Mouse (Mus musculus): ENCODE measurements around the gene Ifitm10.

Gene Ifitm10

GRCm38 (mm10) chr7:142391108-142391507 is 17.6 kb upstream of the Ifitm10 start:
- no peak for DNase-seq (ENCODE audit: low spot score in 2 of 2)

GRCm38 (mm10) chr7:142389961-142390650 is 16.6 kb upstream of the Ifitm10 start:
- DNase-seq (ENCODE audit: low spot score in 2 of 2): no peak

GRCm38 (mm10) chr7:142388740-142389139 is 15.2 kb upstream of the Ifitm10 start:
- no peak for DNase-seq (ENCODE audit: low spot score in 2 of 2)

GRCm38 (mm10) chr7:142388198-142388597 is 14.6 kb upstream of the Ifitm10 start:
- no peak for DNase-seq (ENCODE audit: low spot score in 2 of 2)

- DNase-seq (ENCODE audit: low spot score in 2 of 2): peak; percentile 93 to 97
These were observed 14.0 kb upstream of the Ifitm10 start, which contains the start of gene Ctsd for GRCm38 (mm10) chr7:142387419-142388148. Gene Ctsd, minus strand, starts transcription at chr7:142388038.

DNA sequence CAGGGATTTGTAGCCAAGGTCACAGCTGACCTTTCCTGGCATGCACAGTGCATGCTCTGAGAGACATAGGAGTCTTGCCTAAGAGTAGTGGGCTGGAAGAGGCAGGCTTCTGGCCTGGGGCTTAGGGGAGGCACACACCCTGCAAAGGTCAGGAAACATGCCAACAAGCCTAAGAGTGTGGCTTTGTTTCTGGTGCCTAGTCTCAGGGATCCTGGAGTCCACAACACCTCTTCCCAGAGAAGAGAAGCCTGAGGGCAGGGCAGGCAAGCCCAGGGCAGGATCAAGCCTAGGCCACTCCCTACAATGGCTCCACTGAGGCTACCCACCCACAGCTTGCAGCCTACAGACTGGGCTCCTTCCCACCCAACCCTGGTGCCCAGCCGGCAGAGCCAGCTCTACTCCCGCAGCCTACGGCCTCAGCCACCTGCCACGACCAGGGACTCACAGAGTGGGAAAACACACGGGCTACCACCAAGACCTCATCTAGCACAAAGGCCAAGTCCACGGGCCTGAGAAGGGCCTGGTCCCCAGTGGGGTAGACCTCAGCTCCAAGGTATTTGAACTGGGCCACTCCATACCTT is 13.2 kb upstream of the Ifitm10 start:
- no peak for DNase-seq (ENCODE audit: low spot score in 2 of 2)

DNA sequence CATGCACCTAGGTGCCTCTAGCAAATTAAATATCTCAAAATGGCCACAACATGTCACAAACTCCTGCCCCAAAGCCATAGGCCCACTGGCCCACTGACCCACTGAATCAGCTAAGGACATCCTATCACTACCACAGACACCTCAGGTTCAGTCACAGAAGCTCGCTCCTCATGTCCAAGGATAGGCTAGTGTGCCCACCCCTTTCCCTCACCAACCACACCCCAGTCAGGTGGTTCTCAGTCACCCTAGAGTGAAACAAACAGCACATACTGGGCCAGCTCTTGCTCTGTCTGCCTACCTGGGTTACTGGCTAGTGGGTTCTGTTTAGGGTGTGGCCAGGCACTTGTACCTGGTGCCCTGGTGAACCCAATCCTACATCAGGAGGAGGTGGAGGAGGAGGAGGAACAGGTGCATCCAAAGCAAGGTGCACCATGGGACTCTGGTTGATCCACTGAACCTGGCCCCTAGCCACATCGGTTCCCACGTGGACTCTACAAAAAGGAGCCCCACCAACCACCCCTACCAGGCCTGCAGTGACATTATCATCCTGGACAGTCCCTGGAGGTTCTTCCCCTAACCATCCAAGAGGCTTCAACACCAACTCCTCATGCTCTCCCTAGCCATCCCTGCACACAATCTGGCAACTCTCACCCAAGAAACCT is 12.3 kb upstream of the Ifitm10 start:
- DNase-seq (ENCODE audit: low spot score in 2 of 2): no peak

DNA sequence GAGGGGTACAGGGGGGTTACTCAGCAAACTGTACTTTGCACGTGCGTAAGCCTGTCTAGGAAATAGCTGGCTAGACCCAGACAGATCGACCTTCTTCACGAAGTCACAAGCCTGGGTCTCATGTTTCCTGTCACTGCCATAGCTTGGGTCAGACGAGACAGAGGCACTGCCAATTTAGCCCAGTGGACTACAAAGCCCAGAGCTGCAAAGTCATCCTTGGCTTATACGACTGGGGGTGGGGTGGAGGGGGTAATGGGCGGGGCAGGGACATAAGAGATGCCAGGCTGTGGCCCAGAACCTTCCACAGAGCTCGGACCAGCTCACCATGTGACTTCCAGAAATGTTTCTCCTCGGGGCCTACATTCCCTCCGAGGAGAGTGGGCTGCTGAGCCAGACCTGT is 10.8 kb upstream of the Ifitm10 start:
- DNase-seq (ENCODE audit: low spot score in 2 of 2): no peak

GRCm38 (mm10) chr7:142382567-142382966 is 9.0 kb upstream of the Ifitm10 start, which contains the start of gene Gm49369:
Gene Gm49369, minus strand, starts transcription at chr7:142382667.
- DNase-seq (ENCODE audit: low spot score in 2 of 2): no peak

GRCm38 (mm10) chr7:142381175-142381574 is 7.6 kb upstream of the Ifitm10 start:
- DNase-seq (ENCODE audit: low spot score in 2 of 2): no peak

DNA sequence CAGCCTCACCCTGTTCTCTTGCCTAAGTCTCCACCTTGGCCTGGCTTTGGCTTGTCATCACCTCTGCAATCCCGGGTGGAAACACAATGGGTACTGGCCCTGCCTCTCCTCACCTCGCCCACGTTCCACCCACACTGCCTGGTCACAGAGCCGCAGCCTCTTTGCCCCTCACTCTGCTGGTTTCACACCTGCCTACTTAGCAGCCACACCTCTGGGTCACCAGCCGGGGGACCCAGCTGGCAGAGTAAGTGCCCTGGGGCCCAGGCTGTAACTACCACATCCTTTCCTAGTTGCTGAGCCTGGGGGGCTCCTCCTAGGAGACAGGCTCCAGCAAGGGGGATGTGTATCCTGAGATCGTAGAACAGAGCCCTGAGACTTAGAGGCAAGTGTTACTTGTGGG is 5.6 kb upstream of the Ifitm10 start:
- no peak for DNase-seq (ENCODE audit: low spot score in 2 of 2)

DNA sequence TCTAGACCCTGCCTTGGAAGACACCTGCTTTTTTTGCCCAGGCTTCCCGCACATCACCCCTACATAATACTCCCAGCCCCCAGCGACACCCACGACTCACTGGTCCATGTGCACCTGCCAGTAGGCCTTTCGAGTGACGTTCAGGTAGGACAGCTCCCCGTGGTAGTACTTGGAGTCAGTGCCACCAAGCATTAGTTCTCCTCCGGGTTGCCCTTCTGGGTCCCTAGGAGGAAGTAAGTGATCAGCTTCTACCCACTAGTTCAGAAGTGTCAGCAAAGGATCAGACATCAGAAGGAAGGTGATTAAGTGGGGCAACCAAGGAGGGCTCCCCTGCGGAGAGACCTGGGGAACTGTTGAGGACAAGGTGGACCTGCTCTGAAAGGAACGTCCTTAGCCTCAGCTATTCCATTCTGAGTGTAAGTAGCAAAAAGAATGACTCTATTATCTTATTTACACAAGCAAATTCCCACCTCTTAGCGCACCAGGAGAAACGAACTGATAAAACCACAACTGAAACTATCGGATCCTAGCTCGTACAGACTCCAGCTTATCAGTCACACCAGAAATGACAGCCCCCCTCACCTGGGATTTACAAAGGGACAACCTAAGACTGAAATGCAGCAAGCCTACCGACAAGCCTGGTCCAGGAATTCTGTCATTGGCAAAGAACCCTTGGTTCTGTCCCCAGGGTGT is 3.8 kb upstream of the Ifitm10 start:
- DNase-seq (ENCODE audit: low spot score in 2 of 2): no peak

GRCm38 (mm10) chr7:142376096-142376495 is 2.5 kb upstream of the Ifitm10 start:
- no peak for DNase-seq (ENCODE audit: low spot score in 2 of 2)

GRCm38 (mm10) chr7:142375261-142375724 is 1.7 kb upstream of the Ifitm10 start:
- no peak for DNase-seq (ENCODE audit: low spot score in 2 of 2)

DNA sequence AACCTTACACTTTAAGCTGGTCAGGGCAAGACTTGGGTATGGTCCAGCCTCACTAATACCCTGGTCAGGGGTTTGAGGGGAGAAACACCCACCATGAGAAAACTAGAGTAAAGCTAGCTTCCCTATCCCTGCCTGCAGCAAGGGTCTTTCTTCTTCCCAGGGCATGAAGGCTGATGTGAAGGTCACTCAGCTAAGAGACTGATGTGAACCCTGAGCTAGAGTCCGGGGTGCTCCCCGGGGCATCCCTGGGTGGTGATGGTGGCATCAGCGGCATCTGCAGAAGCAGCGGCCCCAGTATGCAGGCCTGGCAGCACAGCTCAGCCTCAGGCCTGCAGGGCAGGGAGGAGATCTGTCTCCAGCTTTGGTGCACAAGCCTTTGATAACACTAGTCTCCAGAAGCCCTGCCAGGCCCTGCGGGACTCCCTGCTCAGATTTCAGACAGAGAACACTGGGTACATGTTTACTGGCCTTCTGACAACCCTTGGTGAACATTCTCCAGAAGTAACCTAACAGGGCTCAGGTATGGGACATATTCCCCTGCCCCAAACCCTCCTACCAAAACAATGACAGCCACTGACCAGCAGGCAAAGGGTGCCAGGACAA is 961 bp upstream of the Ifitm10 start:
- no peak for DNase-seq (ENCODE audit: low spot score in 2 of 2)

- no peak for DNase-seq (ENCODE audit: low spot score in 2 of 2)
These were observed 514 bp downstream of the Ifitm10 start for GRCm38 (mm10) chr7:142373039-142373438.

- DNase-seq (ENCODE audit: low spot score in 2 of 2): no peak
These were observed 1.5 kb downstream of the Ifitm10 start for GRCm38 (mm10) chr7:142371768-142372661.

DNA sequence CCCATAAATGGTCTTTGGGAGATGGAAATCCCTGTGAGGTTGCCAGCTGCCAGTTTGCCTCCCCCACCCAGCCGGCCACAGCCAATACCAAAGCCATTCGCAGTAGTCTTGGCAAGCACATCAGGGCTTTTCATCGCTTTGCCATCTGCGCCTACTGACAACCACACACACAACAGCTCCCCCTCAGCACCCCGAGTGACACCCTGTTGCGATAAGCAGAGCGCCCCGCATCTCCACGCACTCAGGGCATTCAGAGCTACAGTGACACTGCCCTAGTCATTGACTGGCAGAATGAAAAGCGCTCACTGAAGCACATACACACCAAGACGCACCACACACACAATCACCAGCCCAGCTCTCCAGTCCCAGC is 2.2 kb downstream of the Ifitm10 start:
- peak in 1 of 2 experiments; percentile 73 for DNase-seq (ENCODE audit: low spot score in 2 of 2)

GRCm38 (mm10) chr7:142370937-142371336 is 2.6 kb downstream of the Ifitm10 start:
- DNase-seq (ENCODE audit: low spot score in 2 of 2): no peak

DNA sequence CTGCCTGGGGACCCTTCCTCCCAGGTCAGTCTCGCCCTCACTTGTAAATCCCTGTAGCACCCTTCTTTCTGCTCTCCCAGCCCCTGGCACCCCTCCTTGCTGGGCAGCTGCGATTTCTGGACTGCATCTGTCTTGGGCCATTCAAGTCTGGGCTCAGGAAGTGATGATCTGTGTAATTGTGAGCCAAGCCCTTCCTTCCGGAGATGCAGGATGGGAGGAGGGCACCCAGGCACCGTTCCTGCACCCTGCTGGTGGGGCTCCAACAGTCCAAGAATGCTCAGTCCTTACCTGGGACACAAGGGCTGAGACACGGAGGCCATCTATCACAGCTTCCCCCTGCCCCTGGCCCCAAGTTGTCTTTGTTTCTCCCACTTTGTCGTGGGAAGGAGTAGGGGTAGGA is 3.7 kb downstream of the Ifitm10 start:
- no peak for DNase-seq (ENCODE audit: low spot score in 2 of 2)

Measured in left cerebral cortex, adult 9 months (tissue).